Mouse (Mus musculus): ENCODE data around the gene Rnf19b.

The Rnf19b gene

DNA sequence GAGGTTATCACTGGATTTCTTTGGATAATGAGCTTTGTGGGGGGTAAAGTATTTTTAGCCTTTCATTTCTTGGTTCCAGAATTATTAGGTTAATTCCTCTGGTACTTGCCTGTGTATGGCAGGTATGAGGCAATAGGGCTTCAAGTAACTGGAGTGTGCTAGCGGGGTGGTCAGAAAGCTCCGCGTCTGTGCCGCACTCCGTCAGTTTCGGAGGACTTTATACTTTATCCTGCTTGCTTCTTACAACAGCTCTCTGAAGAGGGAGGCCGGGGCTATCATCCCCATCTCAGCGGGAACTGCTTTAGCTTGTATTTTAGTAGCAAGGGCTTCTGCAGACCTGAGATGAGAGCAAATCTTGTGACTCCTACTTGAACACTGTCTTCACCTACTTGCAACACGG is 21.1 kb downstream of the Rnf19b start:
- DNase-seq = no peak

DNA sequence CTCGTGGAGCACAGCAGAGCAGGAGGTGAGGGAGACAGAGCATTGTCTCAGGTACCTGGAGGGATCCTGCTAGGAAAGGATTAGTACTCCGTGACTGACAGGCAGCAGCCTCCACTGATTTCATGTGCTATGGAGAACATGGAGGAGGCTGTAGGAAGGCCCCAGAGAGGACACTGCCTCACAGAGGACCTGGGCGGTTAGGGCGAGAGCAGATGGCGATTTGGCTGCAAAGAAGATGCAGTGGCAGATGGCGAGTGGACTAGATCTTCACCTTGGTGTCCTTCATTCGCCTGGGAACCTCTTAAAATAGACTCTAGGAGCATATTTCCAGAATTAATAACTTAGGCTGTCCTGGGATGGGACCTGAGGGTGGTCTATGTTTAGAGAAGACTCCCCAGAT is 23.0 kb downstream of the Rnf19b start:
- DNase-seq = no peak

DNA sequence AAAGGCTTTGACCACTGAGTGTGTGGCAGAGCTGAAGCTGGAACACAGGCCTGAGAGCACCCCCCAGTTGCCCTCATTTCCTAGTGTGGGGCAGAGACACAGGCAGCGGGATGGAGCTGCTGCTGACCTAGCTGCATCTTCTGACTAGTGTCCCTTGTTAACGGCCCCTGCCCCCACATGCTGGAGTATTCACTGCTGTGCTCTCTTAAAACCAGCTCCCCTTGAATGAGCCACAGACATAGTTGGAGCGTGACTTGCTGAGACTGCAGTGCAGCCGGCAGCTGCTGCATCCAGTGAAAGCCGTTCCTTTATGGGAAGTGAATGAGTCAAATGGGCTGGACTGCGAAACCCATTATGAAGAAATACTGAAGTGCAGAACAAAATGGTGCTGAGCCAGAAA is 23.4 kb downstream of the Rnf19b start:
- DNase-seq = peak; percentile 54

DNA sequence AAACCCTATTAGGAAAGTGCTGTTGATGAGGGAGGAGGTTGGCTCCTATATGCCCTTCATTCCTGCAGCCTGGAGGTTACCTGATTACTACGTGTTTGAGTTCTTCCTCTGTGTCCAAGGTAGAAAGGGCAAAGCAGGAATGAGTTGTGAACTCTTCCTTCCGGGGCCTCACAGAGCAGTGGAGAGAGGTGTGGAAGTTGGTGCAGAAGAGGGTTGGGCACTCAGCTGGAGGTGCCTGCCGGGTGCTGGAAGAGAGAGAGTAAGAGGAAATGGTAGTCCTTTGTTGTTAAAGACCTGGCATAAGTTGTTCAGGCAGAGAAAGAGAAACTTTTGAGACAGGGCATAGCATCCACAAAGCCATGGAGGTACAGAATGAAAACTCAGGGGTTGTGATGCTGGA is 23.9 kb downstream of the Rnf19b start:
- DNase-seq = no peak

DNA sequence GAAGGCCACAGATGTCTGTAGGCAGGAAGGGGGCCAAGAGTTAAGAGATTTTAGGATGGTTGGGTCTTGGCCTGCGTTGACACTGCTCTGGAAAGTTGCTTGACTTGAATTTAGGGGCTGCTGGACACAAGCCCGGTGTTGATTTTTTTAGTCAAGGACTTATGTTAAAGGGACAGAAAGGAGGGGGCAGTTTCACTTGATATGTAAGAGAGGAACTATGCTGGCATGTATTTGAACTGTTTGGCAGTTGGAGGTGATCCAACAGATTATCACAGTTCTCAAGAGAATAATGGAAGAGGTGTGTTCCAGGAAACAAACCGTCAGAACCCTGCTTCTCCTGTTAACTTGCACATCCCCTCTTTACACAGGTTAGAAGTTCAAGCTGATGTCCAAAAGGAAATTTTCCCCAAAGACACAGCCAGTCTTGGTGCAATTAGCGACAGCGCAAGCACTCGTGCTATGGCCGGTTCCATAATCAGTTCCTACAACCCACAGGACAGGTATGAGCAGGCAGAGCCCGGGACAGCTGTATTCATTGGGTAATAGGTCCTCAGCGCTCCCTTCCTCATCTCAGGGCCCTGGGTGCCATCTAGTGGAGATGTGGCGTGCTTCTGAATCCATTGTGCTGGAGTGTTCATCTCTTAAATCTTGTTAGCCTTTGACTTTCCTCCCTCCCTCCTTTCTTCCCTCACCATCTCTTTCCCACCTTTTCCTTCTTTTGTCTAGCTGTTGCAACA is 24.5 kb downstream of the Rnf19b start:
- peak; percentile 89 for DNase-seq

DNA sequence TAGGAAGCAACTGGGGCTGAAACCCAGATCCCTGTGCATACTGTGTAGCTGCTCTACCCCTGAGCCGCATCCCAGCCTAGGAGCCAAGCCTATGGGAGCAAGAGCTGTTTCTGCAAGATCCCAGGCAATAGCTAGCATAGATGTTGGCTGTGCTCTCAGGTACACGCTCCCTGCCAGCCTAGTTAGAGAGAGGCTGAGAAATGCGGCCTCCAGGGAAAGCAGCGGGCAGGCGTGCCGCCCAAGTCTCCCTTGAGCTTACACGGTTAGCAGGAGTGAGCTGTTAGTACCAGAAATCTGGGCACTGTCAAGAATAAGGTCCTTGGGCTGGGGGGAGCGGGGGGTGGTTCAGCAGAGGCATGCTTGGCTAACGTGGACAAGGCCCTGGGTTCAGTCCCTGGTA is 26.8 kb downstream of the Rnf19b start:
- no peak for DNase-seq

DNA sequence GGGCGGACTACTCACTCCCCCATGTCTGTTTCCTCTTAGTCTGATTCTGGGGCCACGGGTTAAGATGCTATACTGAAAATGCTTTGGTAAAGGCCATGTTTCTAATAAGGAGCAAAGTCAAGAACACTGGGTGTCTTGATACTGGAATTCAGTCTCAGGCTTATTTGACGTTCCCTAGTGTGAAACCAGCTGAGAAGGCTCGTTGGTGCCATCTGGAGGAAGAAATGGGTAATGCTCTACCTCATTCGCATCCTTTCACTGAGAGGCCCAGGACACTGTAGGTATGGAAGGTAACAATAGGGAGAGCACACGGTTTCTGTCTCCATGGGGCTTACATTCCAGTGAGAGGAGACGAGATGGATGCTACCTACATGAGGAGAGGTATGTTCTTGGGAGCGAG is 28.0 kb downstream of the Rnf19b start:
- peak; percentile 90 for DNase-seq

DNA sequence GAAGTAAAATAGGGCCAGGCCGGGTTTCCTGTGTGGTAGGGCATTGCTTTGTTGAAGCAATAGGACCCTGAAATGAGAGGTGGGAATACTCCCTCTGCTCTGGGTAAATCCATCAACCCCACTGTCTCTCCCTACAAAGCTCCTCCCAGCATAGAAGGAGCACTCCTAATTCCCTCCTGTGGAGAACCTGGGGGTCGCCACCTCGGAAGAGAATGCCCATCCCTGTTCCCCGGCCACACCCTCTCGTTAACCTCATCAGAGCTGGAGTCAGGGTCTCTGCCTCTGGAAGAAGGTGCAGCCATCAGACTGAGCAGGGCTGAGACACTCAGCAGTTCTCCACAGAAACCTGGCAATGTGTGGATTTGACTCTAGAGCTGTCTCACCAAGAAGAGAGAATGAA is 29.8 kb downstream of the Rnf19b start:
- DNase-seq = no peak

DNA sequence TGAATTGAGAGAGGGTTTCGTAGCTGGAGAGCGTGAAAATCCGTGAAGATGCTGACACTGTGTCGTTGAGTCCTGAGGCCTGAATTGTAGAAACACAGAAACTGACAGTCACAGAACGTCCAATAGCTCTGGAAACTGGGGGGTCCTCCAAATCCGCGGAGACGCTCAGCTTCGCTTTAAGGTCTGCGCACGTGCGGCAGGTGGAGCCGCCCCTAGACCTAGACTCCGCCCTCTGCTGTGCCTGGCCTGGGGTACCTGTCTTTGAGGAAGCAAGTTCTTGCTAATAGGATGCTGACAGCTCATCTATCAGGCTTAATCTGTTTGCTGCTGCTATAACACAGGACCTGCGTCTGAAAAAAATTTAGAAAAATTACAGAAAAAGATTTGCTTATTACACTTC is 37.2 kb downstream of the Rnf19b start:
- DNase-seq = no peak

DNA sequence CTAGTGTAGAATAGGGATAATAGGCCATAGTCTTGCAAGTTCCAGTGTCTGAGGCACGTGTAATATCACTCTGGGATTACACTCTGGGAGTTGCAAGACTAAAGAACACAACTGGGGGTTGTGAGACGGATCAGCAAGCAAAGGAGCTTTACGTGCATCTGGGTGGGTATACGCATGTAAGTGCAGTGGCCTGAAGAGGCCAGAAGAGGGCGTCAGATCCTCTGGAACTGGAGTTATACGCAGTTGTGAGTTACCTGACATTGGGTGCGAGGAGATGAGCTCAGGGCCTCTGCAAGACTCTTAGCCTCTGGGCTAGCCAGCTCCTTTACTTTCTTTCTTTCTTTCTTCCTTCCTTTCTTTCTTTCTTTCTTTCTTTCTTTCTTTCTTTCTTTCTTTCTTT is 38.9 kb downstream of the Rnf19b start:
- no peak for DNase-seq

DNA sequence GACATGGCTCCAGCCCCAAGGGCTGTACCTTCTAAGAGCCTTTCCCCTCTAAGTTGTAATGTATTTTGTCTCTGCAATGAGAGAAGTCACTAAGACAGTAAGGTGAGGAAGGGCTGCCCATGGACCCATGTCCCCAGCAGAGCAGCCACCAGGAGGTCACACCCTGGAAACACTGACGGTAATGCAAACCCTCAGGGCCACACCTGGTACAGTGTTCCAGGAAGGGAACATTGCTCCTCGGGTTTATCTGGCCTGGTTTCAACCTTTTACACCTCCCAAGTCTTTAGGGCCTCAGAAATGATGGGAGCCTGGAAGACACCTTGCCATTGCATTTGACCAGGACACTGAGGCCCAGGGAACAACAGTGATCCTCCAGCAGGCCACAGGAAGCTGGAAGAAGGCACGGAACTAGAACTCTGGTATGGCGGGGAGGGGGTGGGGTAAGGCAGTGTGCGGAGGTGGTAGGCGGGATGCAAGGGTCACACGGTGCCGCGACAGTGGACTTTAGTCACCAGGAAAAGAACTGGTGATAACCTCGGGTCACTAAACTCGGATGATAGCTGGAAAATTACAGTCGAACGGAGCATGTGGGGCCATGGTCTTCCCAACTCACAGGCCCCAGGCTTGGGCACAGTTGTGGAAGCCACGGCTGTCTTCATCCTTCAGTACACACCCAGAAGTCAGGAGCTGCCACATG is 44.2 kb downstream of the Rnf19b start:
- DNase-seq = no peak

DNA sequence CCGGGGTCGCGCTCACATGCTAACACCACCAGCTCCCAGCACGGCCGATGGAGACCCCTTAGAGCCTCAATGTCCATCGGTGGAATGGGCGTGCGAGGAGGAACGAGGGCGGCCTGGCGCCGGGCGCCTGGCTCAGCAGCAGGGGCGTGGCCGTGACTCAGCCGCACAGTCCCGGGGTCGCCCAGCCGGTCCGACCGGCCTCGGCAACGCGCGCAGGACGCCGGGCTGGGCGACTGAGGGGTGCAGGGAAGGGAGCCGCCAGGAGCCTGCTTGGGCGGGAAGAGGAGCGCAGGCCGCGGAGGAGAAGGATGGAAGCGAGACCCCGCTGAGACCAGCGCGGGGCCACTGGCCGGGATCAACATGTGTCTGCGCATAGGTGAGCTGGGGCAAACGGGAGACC is 47.3 kb downstream of the Rnf19b start, which contains the start of gene Tmem54:
Gene Tmem54 (plus strand): TSS at position 193 of the 400 bp plus-strand sequence.
- DNase-seq = peak; percentile 60

DNA sequence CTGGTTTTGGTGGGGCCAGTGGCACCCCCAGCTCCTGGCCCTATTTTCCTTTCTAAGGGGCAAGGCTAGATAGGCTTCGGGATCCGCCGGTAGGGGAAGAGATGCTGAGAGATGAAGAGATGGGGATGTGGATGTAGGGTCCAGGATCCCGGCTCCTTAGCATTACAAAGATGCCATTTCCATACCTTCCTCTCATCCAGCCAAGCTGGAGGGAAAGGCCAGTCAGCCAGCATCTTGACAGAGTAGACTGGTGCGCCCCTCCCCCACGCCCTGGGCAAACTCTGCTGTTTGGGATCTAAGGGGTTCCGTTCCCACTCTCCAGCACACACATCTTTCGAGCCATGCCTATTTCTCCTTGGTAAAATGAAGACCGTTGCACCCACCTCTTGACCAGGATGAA is 48.0 kb downstream of the Rnf19b start:
- no peak for DNase-seq

DNA sequence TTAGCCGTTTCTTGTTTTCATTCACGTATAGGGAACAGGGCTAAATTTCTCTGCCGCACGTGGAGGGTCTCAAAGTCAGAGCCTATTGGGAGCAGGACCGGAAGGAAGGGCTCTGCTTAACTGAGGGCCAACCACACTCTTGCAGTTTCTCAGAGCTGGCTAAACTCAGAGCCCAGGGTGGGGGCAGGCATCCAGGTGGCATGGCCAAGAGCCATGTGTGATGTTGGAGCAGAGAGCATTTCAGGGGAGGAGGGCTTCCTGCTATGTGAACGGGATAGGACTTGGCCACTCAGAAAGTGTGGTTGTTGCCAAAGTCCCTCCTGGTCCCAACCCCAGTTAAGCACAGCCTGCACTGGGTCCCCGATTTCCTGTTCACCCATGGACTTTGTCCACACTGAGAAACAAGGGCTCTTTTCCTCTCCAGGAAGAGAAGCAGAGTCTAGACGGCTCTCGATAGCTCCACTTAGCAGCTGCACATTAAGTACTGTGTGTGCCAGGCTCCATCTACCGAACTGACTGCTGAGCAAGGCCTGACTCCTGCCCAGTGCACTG is 49.4 kb downstream of the Rnf19b start:
- no peak for DNase-seq

DNA sequence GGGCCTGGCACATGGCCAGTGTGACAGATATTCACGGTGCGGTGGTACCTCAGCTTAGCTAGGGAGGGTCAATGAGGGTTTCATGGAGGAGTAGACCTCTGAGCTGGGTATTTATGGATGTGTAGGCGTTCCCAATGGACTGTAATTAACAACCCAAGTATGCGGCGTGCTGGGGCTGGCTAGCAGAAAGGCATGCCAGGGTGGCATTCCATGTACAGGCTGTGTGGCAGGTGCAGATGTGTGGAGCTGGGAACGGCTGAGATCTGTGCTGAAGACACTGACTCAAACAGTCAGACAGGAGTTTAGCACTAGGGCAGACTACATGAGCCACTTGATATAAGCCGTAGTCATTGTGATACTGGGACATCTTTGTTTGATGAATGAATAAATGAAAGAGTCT is 50.6 kb downstream of the Rnf19b start:
- DNase-seq = no peak

DNA sequence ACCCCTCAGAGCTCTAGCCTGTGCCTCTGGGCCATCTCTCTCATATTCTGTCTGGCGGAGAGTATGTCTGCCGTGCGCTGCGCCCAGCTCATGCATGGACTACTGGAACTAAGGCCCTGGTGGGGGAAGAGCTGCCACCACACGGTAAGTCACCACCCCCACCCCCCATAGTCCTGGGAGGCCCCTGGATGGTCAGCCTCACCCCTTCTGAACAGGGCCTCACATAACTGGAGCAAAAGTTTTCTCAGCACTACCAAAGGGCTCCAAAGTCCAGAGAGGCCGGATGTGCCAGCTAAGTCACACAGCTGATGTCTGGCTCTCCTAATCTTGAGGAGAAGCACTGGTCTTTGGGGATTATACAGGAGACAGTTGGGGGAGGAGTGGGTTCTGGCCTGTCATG is 52.7 kb downstream of the Rnf19b start:
- DNase-seq = no peak

DNA sequence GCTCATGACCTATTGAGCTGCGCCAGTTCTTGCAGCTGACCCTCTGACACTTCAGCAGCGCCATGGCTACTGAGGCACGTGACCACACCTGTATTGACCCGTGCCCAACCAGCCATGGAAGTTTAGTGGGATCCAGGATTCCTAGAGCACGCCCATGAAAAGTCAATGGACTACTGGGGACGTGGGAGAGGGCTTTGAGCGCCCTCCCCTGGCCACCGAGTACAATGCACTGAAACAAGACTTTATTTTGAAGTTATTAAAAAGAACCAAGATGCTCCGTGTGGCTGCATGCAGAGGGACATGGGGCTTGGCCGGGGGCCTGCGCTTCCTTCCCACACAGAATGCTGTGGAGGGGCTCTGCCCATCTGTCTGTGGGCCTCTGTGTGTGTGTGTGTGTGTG is 53.3 kb downstream of the Rnf19b start:
- DNase-seq = no peak

DNA sequence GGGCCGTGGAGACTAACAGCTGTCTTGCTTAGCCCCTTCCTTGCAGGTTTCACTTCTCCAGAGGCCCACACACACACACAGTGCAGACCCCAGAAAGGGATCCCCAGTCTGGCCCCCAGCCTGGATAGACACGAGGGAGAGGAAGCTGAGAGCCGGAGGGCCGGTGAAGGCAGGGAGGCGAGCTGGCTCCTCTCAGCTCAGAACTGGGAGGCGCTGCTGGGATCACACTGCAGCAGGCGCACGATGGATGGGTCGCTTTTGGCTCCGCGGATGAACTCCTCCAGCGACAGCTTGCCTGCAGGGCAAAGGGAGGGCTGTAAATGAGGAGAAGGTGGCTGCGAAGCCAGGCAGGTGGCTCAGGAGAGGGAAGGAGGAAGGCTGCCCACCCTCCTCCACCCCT is 54.2 kb downstream of the Rnf19b start:
- DNase-seq = no peak

DNA sequence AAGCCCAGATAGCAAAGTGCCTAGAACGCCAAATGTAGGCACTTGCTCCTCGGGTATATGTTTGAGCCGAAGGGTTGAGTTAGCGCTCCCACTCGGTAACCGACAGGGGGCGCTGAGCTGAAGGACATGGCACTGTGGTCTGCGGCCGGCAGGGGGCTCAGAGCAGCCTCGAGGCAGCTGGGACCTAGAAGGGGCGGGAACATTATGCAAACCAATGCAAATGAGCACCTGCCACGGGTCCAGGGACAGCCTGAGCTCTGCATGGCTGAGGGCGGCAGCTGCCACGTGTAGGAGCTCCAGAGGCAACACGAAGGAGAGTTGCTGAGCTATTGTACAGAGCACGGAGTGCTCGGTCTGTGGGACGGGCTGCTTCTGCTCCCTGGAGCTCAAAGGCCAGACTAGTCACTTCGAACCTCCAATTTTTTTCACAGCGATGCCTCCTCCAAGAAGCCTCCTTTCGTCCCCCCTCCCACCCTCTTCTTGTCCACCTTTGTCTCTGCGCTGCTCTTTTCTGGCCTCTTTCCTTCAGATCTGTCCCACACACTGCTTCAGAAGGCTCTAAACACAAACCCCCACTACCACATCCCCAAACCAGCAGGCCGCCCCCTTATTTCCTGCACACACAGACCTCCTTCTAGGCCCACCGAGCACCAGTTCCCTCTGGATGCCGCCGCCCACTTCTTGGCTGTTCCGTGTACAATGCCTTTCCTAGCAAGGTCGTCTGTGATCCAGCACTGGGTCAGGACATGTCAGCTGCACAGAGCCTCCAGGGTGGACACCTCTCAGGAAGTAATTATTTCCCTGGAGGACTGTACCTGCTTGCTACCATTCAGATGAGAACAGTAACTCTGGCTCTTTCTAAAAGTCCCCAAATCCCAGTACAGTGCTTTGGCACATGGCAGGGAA is 55.3 kb downstream of the Rnf19b start:
- DNase-seq = peak; percentile 53

DNA sequence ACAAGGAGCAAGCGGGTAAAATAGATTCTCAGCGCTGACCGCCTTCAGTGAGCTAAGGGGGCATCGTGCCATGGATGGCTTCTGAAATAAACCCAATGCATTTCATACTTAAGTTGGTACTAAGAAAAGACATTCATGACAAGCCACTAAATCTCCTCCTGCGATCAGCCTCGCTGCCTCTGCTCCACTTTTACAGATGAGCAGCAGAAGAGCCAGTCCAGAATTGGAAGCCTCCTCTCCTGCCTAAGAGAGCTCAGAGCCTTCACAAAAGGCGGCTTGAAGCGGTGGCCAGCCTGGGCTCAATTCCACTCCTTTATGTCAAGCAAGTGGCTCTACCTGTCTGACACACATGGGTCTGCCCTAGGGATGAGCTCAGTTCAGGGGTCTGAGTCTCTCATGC is 58.6 kb downstream of the Rnf19b start:
- DNase-seq = no peak

DNA sequence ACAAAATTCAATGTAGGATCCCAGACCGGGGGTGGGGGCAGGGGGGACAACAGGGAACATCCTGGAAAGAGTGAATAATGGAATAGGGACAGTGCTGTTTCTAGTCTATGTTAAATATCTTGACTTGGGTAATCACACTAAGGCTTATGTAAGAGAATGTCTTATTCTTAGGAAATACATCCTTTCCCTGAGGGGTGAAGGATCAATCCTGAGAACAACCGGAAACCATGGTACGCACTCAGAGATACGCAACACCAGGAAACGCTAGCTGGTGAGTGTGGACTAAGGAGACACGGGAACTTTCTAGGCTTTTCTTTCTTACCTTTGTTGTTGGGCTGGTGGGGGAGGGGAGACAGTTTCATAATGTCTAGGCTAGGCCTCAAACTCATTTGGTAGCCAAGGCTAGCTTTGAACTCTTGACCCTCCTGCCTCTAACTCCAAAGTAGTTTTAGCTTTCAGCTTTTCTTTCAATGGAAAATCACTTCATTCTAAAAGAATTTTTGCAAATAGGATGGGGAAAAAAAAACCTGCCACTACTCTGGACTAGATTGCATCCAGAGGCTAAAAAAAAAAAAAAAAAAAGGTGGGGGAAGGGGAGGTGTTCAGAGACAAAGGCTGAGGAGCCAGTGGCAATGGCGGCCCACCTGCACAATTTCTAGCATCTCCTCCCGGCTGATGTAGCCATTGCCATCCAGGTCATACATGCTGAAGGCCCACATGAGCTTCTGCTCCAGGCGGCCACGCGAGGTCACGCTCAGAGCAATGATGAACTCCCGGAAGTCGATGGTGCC is 59.8 kb downstream of the Rnf19b start:
- no peak for DNase-seq

DNA sequence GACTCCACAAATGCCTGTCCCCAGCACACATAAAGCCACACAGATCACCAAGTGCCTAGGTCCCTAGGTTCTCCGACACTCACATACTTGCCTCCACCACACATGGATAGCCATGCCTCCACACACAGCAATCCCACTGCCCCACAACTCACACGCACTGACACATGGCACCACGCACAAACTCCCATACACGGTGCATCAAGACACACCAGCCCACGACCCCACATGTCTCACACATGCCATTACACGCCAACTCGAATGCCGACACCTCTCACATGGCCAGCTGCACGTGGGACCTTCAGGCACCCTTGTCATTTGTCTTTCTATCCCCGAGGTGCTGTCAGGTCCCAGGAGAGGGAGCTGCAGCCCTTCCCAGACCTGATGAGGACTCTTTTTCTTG is 61.6 kb downstream of the Rnf19b start:
- DNase-seq = no peak

Data from lung, postnatal 36 days (tissue).